Mouse (Mus musculus): ENCODE measurements around the gene Fam131c. TPM values are rescaled to one million over a fixed set of nuclear protein-coding genes. Genes with fewer than 3 reads are reported as not detected.

The Fam131c gene
- polyA plus RNA-seq, 1 experiment from 2014 or later: 1.0 TPM

DNA sequence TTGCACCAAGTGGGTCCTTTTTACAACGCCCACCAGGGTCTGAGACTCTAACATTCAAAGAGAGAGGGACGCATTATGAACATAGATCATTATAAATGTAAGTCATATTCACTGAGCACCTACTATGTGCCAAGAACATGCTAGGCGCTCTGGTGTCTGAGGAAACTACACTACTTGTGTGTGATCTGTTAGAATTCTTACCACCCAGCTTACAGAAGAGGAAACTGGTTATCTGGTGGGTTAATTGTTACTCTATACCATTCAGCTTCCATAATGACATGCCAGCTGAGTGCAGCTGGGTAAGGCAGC lies 37.2 kb downstream of the Fam131c start:
- Histone ChIP-seq H3K36me3 (ENCODE audit: control insufficient read depth, insufficient read depth, low read length) (no peaks in the 10 kb centered on the region), H3K27me3 (ENCODE audit: control insufficient read depth, insufficient read depth, low read length) (0 out of 2 replicates have a peak, but pooled peaks cover 3% of the 10 kb centered on the region), H3K4me3 (ENCODE audit: low read depth, low read length) (no peak overlapping the region), H3K27ac (ENCODE audit: low read depth, low read length) (no peak overlapping the region), H3K9ac (ENCODE audit: low read depth, low read length) (no peak overlapping the region), H3K4me1 (ENCODE audit: control insufficient read depth, insufficient read depth, low read length) (peaks cover 12% of the 10 kb centered on the region), H3K4me2 (no peak overlapping the region), H3K9me3 (replicated peaks; ENCODE audit: control insufficient read depth, low read length) (no peaks in the 10 kb centered on the region)
- 77% methylated on average over 3 of the region's 3 CpGs for WGBS (ENCODE audit: insufficient replicate concordance)
- no peak for ATAC-seq (replicated peaks; ENCODE audit: insufficient number of reproducible peaks, low FRiP score, low TSS enrichment)

DNA sequence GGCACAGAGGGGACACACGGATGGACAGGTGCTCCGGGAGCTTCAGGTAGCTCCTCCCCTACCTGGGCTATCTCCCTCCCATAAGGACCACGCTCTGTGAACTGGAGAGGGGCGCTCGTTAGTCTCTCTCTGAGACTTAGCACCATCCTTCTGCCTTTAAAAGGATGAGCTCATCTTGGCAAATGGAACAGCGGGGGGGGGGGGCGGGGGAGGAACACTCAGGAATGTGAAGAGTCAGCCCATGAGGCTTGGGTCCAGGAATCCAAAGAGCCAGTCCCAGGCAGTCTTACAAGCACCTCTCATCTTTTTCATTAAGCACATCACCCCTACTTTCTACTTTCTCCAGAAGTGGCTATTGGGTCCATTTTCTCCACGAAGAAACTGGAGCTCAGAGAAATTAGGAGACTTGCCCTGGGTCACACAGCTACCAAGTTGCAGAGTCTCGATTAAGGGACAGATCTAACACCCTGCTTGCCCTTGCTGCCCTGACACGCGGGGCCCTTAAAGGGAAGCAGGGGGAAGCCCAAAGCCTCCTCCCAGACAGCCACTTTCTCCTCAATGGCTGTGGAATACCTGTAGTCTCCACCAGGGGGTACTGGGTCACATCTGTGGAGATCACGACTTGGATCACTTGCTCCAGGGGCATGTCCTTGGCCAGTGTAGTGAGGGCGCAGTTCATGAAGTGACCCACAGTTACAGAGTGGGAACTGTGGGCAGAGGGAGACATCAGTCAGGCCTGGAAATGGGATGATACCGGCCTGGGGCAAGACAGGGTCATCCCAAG lies 38.7 kb downstream of the Fam131c start:
- Histone ChIP-seq H3K27ac (ENCODE audit: low read depth, low read length) (no peak overlapping the region), H3K4me2 (0 out of 2 replicates have a peak overlapping the region, but pooled peaks have one; percentile 22)
- WGBS (ENCODE audit: insufficient replicate concordance): 26% methylated on average over 13 of the region's 14 CpGs

DNA sequence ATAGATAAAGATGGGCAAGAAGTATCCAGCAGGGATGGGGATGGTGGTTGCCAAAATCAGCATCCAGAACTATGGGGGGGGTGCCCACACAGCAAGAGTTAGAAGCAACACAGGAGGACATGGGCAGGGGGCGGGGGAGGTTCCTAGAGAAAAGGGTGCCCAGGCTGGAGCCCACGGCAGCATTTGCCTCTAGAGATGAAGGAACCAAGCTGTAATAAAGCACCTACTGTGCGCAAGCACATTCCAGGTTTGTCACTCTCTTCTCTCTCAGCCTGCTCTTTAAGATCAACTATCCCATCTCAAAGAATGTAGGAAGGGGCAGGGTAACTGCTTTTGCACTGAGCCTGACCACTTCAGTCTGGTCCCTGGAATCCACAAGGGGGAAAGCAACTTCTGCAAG lies 40.6 kb downstream of the Fam131c start:
- WGBS (ENCODE audit: insufficient replicate concordance): 71% methylated on average over 3 of the region's 3 CpGs
- no peaks in the 10 kb centered on the region for H3K36me3 ChIP-seq (ENCODE audit: control insufficient read depth, insufficient read depth, low read length)
- 0 out of 2 replicates have a peak, but pooled peaks cover 3% of the 10 kb centered on the region for H3K27me3 ChIP-seq (ENCODE audit: control insufficient read depth, insufficient read depth, low read length)
- no peaks in the 10 kb centered on the region for H3K9me3 ChIP-seq (replicated peaks; ENCODE audit: control insufficient read depth, low read length)
- H3K4me2 ChIP-seq: no peak overlapping the region
- no peak overlapping the region for H3K4me3 ChIP-seq (ENCODE audit: low read depth, low read length)
- H3K27ac ChIP-seq (ENCODE audit: low read depth, low read length): no peak overlapping the region
- peaks cover 12% of the 10 kb centered on the region for H3K4me1 ChIP-seq (ENCODE audit: control insufficient read depth, insufficient read depth, low read length)
- ATAC-seq (replicated peaks; ENCODE audit: insufficient number of reproducible peaks, low FRiP score, low TSS enrichment): no peak
- H3K9ac ChIP-seq (ENCODE audit: low read depth, low read length): no peak overlapping the region

More for the DNA sequence above, 38.7 kb downstream of the Fam131c start:
- peaks cover 12% of the 10 kb centered on the region for H3K4me1 ChIP-seq (ENCODE audit: control insufficient read depth, insufficient read depth, low read length)
- no peaks in the 10 kb centered on the region for H3K36me3 ChIP-seq (ENCODE audit: control insufficient read depth, insufficient read depth, low read length)
- 0 out of 2 replicates have a peak overlapping the region, but pooled peaks have one; percentile 24 for H3K9ac ChIP-seq (ENCODE audit: low read depth, low read length)
- ATAC-seq (replicated peaks; ENCODE audit: insufficient number of reproducible peaks, low FRiP score, low TSS enrichment): peak; percentile 62; the same call in 1 of the 2 replicates
- no peak overlapping the region for H3K4me3 ChIP-seq (ENCODE audit: low read depth, low read length)
- 0 out of 2 replicates have a peak, but pooled peaks cover 3% of the 10 kb centered on the region for H3K27me3 ChIP-seq (ENCODE audit: control insufficient read depth, insufficient read depth, low read length)
- no peaks in the 10 kb centered on the region for H3K9me3 ChIP-seq (replicated peaks; ENCODE audit: control insufficient read depth, low read length)

DNA sequence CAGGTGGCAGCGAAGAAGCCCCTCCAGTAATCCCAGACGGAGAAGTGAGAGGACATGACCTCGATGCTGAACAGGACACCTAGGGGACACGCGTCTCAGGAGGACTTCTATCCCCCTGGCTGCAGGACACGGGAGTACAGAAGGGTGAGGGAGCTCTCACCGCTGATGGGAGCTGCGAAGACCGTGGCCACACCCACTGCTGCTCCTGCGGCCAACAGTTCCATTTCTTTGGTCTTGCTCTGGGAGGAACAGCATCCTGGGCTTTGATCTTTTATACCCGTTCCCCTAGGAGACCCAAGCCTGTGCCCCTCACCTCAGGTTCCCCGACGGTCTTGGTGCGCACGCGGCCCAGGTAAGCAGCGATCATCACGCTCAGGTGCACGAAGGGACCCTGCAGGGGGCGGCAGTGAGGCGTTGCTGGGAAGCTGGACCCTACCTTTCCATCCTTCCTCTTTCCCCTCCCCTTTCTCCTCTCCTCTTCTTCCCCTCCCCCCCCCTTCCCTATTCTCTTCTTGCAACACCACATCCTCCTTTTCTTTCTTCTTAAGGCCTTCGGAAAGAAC lies 43.5 kb downstream of the Fam131c start:
- no peak for ATAC-seq (replicated peaks; ENCODE audit: insufficient number of reproducible peaks, low FRiP score, low TSS enrichment)
- Histone ChIP-seq H3K27ac (ENCODE audit: low read depth, low read length) (no peak overlapping the region), H3K4me1 (ENCODE audit: control insufficient read depth, insufficient read depth, low read length) (peaks cover 7% of the 10 kb centered on the region), H3K9ac (ENCODE audit: low read depth, low read length) (no peak overlapping the region), H3K4me3 (ENCODE audit: low read depth, low read length) (no peak overlapping the region), H3K9me3 (replicated peaks; ENCODE audit: control insufficient read depth, low read length) (no peaks in the 10 kb centered on the region), H3K27me3 (ENCODE audit: control insufficient read depth, insufficient read depth, low read length) (0 out of 2 replicates have a peak, but pooled peaks cover 3% of the 10 kb centered on the region), H3K4me2 (no peak overlapping the region), H3K36me3 (ENCODE audit: control insufficient read depth, insufficient read depth, low read length) (no peaks in the 10 kb centered on the region)
- WGBS (ENCODE audit: insufficient replicate concordance): 19% methylated on average over 22 of the region's 22 CpGs

DNA sequence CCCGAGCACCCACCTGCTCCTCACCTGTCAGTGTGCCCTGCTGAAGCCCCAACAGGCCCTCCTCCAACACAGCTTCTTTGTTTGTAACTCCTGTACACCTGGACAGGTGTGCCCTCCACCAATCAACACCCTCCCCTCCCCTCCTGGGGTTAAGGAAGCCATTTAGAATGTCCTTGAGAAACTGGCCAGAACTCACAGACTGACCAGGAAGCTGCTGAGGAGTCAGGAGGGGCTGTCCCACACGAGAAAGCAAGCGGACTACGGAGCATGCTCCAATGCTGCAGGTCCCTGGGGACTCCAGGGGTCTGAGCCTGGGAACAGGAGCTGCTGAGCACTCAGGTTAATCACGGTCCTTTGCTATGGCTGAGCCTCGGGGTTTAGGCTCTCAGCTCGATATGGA lies 47.9 kb downstream of the Fam131c start, which contains the start of gene Clcnkb:
Gene Clcnkb, minus strand, starts transcription at position 91 of the 400 bp plus-strand sequence.
- Histone ChIP-seq H3K36me3 (ENCODE audit: control insufficient read depth, insufficient read depth, low read length) (no peaks in the 10 kb centered on the region), H3K9me3 (replicated peaks; ENCODE audit: control insufficient read depth, low read length) (no peaks in the 10 kb centered on the region), H3K27me3 (ENCODE audit: control insufficient read depth, insufficient read depth, low read length) (no peaks in the 10 kb centered on the region), H3K4me1 (ENCODE audit: control insufficient read depth, insufficient read depth, low read length) (peaks cover 17% of the 10 kb centered on the region), H3K9ac (ENCODE audit: low read depth, low read length) (no peak within 1 kb of the TSS), H3K4me3 (ENCODE audit: low read depth, low read length) (no peak within 1 kb of the TSS), H3K4me2 (no peak within 1 kb of the TSS), H3K27ac (ENCODE audit: low read depth, low read length) (no peak within 1 kb of the TSS)
- WGBS (ENCODE audit: insufficient replicate concordance): 57% methylated on average over 7 of the region's 7 CpGs
- ATAC-seq (replicated peaks; ENCODE audit: insufficient number of reproducible peaks, low FRiP score, low TSS enrichment): no peak

DNA sequence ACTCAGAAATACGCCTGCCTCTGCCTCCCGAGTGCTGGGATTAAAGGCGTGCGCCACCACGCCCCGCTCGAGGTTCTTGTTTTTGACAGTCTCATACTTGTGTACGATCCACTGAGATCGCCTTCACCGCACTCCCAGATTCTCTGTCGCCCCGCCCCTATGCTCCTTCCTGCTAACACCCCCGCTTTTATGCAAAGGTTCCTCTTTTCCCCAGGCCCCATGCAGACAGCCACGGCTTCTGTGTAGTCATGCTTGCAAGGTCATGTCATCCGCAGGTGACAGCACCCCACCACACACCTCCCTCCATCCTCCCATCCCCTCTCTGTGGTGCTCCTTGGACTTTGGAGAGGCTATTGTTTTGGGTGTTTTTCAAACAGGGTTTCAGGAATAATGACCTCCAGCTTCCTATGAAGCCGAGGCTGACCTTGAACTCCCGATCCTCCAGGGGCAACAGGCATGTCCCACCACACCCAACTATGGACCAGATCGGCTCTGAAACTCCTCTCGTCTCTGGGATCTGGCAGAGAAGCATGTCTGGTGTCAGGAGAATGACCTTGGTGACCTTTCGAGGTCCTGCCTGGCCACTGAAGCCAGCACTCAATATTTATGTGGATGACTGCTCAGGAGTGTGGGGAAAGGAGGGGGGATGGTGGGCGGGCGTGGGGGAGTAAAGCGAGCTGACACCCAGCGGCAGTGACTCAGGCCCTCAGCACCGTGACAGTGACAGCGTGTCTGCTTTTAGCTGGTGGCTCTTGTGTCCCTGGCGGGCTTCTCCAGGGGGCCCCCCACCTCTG lies 51.6 kb downstream of the Fam131c start:
- Histone ChIP-seq H3K4me1 (ENCODE audit: control insufficient read depth, insufficient read depth, low read length) (peaks cover 27% of the 10 kb centered on the region), H3K9me3 (replicated peaks; ENCODE audit: control insufficient read depth, low read length) (no peaks in the 10 kb centered on the region), H3K36me3 (ENCODE audit: control insufficient read depth, insufficient read depth, low read length) (0 out of 2 replicates have a peak, but pooled peaks cover 6% of the 10 kb centered on the region), H3K9ac (ENCODE audit: low read depth, low read length) (peak overlapping the region; percentile 70), H3K4me3 (ENCODE audit: low read depth, low read length) (no peak overlapping the region; the same call in 1 of the 2 replicates), H3K27ac (ENCODE audit: low read depth, low read length) (peak overlapping the region; percentile 97), H3K27me3 (ENCODE audit: control insufficient read depth, insufficient read depth, low read length) (no peaks in the 10 kb centered on the region), H3K4me2 (peak overlapping the region; percentile 60)
- WGBS (ENCODE audit: insufficient replicate concordance): 51% methylated on average over 27 of the region's 27 CpGs
- no peak for ATAC-seq (replicated peaks; ENCODE audit: insufficient number of reproducible peaks, low FRiP score, low TSS enrichment)

DNA sequence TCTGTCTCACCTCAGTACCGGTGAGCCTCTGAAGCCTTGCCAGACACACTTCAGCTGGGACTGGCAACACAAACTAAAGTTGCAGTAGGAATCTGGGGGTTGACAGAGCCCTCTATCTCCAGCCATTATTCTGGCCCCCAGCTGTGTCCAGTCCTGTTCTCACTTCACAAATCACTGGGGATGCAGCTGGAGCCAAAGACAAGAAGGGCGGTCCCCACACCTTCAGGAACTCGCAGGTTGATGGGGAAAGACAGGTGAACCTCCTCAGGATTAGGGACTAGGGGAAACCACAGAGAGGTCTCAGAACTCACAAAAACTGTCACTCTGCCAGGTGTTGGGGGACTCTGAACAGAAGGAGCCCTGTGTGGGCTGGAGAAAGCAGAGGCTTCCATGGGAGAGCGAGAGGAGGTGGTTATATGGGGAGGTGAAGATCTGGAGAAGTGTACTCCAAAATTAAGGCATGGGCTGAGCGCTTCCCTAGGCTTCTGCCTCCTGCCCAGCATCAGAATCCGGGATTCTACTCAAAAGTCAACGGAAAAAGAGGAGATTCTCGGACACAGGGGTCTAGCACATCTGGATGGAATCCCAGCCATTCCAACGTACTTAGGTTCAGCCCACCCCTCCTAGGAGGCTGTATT lies 52.3 kb downstream of the Fam131c start, which contains the start of gene Hspb7:
Gene Hspb7, plus strand, starts transcription at position 588 of the 638 bp plus-strand sequence.
- H3K4me3 ChIP-seq (ENCODE audit: low read depth, low read length): peak within 1 kb of the TSS; percentile 76
- H3K4me1 ChIP-seq (ENCODE audit: control insufficient read depth, insufficient read depth, low read length): peaks cover 27% of the 10 kb centered on the region
- H3K27ac ChIP-seq (ENCODE audit: low read depth, low read length): peak within 1 kb of the TSS; percentile 97
- peak within 1 kb of the TSS; percentile 94 for H3K9ac ChIP-seq (ENCODE audit: low read depth, low read length)
- 0 out of 2 replicates have a peak, but pooled peaks cover 6% of the 10 kb centered on the region for H3K36me3 ChIP-seq (ENCODE audit: control insufficient read depth, insufficient read depth, low read length)
- no peaks in the 10 kb centered on the region for H3K9me3 ChIP-seq (replicated peaks; ENCODE audit: control insufficient read depth, low read length)
- no peak for ATAC-seq (replicated peaks; ENCODE audit: insufficient number of reproducible peaks, low FRiP score, low TSS enrichment)
- 30% methylated on average over 9 of the region's 9 CpGs for WGBS (ENCODE audit: insufficient replicate concordance)
- H3K27me3 ChIP-seq (ENCODE audit: control insufficient read depth, insufficient read depth, low read length): no peaks in the 10 kb centered on the region
- H3K4me2 ChIP-seq: peak within 1 kb of the TSS; percentile 71

DNA sequence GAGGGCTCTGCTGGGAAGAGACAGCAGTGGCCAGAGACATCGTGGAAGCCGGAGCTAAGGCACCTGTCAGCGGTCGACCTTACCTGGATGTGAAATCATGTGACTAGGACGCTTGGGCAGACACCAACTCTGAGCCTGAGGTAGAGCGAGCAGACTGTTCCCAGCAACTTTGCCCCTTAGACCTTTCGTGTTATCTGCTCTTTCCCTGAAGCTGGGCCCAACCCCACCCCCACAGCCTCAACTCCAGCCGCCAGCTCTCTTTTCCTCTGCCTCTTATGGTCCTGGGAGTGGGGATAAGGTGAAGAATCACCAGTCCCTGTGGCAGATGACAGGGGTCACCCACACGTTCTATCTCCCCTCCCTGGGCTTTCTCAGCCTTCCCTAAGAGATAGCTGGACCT lies 52.9 kb downstream of the Fam131c start:
- WGBS (ENCODE audit: insufficient replicate concordance): 22% methylated on average over 9 of the region's 9 CpGs
- Histone ChIP-seq H3K4me1 (ENCODE audit: control insufficient read depth, insufficient read depth, low read length) (peaks cover 31% of the 10 kb centered on the region), H3K36me3 (ENCODE audit: control insufficient read depth, insufficient read depth, low read length) (0 out of 2 replicates have a peak, but pooled peaks cover 6% of the 10 kb centered on the region)

More for the DNA sequence above, 52.9 kb downstream of the Fam131c start:
- Histone ChIP-seq H3K4me2 (peak overlapping the region; percentile 60), H3K9ac (ENCODE audit: low read depth, low read length) (peak overlapping the region; percentile 70; the same call in 1 of the 2 replicates), H3K4me3 (ENCODE audit: low read depth, low read length) (peak overlapping the region; percentile 76), H3K27ac (ENCODE audit: low read depth, low read length) (peak overlapping the region; percentile 97), H3K9me3 (replicated peaks; ENCODE audit: control insufficient read depth, low read length) (no peaks in the 10 kb centered on the region), H3K27me3 (ENCODE audit: control insufficient read depth, insufficient read depth, low read length) (no peaks in the 10 kb centered on the region)
- no peak for ATAC-seq (replicated peaks; ENCODE audit: insufficient number of reproducible peaks, low FRiP score, low TSS enrichment)
